Mouse (Mus musculus) liver, postnatal 0 days (tissue): ENCODE measurements around the gene Pgam2. TPM values are rescaled to one million over a fixed set of nuclear protein-coding genes. Genes with fewer than 3 reads are reported as not detected.

Experiments used
- ATAC-seq: fragments of 200-750 bp; cut with Nextera tagmentation; 2 replicates; pipeline ENCODE4 v1.8.0; 2017; ENCODE audit warnings: mild to moderate bottlenecking, moderate library complexity
- DNase-seq: peaks from one replicate; pipeline ENCODE4 v3.0.0-alpha.2; 2016
- H3K27ac ChIP-seq: fragments of 300-500 bp; sonication (generic); 2 replicates; pipeline ENCODE4 v1.5.1; 2014; ENCODE audit warnings: antibody characterized with exemption, moderate library complexity, mild to moderate bottlenecking, low read depth
- H3K27me3 ChIP-seq: fragments of 300-500 bp; sonication (generic); 2 replicates; pipeline ENCODE4 v1.6.1; 2014; ENCODE audit warnings: low read length, control low read depth, mixed read lengths; ENCODE audit not compliant: insufficient read depth
- H3K36me3 ChIP-seq: fragments of 300-500 bp; sonication (generic); replicated peaks from 2 replicates; pipeline ENCODE4 v1.6.1; 2014; ENCODE audit warnings: mild to moderate bottlenecking, control low read depth, low read length, moderate library complexity, mixed read lengths; ENCODE audit not compliant: insufficient read depth
- H3K4me1 ChIP-seq: fragments of 300-500 bp; sonication (generic); 2 replicates; pipeline ENCODE4 v1.6.1; 2014; ENCODE audit warnings: antibody characterized with exemption, mild to moderate bottlenecking, control low read depth; ENCODE audit not compliant: insufficient read depth
- H3K4me2 ChIP-seq: fragments of 300-500 bp; sonication (generic); 2 replicates; pipeline ENCODE4 v1.6.1; 2014; ENCODE audit warnings: low read depth, mild to moderate bottlenecking, low read length, moderate library complexity, mixed read lengths
- H3K4me3 ChIP-seq: fragments of 300-500 bp; sonication (generic); 2 replicates; pipeline ENCODE4 v1.5.1; 2014; ENCODE audit warnings: low read depth, low read length
- H3K9ac ChIP-seq: fragments of 300-500 bp; sonication (generic); replicated peaks from 2 replicates; pipeline ENCODE4 v1.6.1; 2014; ENCODE audit warnings: mild to moderate bottlenecking, moderate library complexity
- H3K9me3 ChIP-seq: fragments of 300-500 bp; sonication (generic); 2 replicates; pipeline ENCODE4 v1.6.1; 2016; ENCODE audit warnings: mild to moderate bottlenecking, control low read depth, low read length, mixed read lengths
- CTCF ChIP-seq: sonication (generic); IDR thresholded peaks from 2 replicates; pipeline ENCODE4 v1.5.1; 2016; ENCODE audit warnings: antibody characterized with exemption, low read depth
- EP300 ChIP-seq: IDR thresholded peaks from 2 replicates; pipeline ENCODE4 v1.6.1; 2016; ENCODE audit warnings: antibody characterized with exemption, low read depth, mild to moderate bottlenecking
- WGBS: fragments of 180-500 bp; shearing (Covaris S2); extraction: QIAGEN DNeasy Blood & Tissue Kit; methylation state at CpG from one replicate; pipeline ENCODE4 v1.1.7; 2014; ENCODE audit not compliant: insufficient replicate concordance; 5-methylcytosine and 5-hydroxymethylcytosine counted together
- polyA plus RNA-seq: library from polyadenylated mRNA; unstranded; fragments of >200 nt; fragmentation: Nextera tagmentation; extraction: Ambion mirVana; gene quantifications from 2 replicates; pipeline ENCODE4 v1.2.1, GENCODE M21; 2015

Pgam2 gene
- polyA plus RNA-seq, 1 experiment from 2014 or later: 1.1 TPM

DNA sequence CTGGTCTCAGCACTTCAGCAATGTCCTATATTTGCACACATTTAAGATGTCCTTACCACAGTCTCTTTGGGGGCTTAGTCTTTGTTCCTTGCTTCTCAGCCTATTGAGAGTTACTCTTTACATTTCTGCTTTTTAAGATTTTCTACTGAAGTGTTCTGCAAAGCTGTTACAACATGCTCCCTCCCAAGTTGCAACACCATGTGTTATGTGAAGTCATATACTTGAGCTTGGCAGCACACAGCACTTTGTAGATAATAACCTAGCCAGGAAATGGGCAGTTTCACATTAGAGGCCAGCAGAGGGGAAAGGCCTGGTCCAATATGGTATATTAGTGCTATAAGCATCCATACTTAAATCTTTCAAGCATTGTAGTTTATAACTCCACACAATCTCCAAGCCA, 17.8 kb downstream of the Pgam2 start:
- Histone ChIP-seq H3K27me3 (no peaks in the 10 kb centered on the region), H3K4me2 (no peak overlapping the region), H3K4me1 (peaks cover 26% of the 10 kb centered on the region), H3K9ac (no peak overlapping the region), H3K36me3 (peaks cover 4% of the 10 kb centered on the region; the same call in 1 of the 2 replicates), H3K4me3 (no peak overlapping the region), H3K27ac (peak overlapping the region; percentile 97), H3K9me3 (no peaks in the 10 kb centered on the region)
- TF ChIP-seq CTCF (no peak), EP300 (no peak)
- ATAC-seq (no peak), DNase-seq (no peak)

GRCm38 (mm10) chr11:5782199-5782944, 21.2 kb downstream of the Pgam2 start:
- 0 out of 2 replicates have a peak overlapping the region, but pooled peaks have one; percentile 0 for H3K4me2 ChIP-seq

GRCm38 (mm10) chr11:5780035-5780499, 23.5 kb downstream of the Pgam2 start:
- Histone ChIP-seq H3K9ac (no peak overlapping the region), H3K36me3 (peaks cover 5% of the 10 kb centered on the region; the same call in 1 of the 2 replicates), H3K4me3 (no peak overlapping the region), H3K27ac (no peak overlapping the region), H3K9me3 (no peaks in the 10 kb centered on the region), H3K4me1 (peaks cover 6% of the 10 kb centered on the region; the same call in 1 of the 2 replicates), H3K4me2 (no peak overlapping the region), H3K27me3 (no peaks in the 10 kb centered on the region)
- no peak for TF ChIP-seq EP300
- no peak for TF ChIP-seq CTCF
- DNase-seq (no peak), ATAC-seq (no peak)
- 84% methylated on average over 6 of the region's 6 CpGs for WGBS

More at GRCm38 (mm10) chr11:5782199-5782944, 21.2 kb downstream of the Pgam2 start:
- Histone ChIP-seq H3K27me3 (no peaks in the 10 kb centered on the region), H3K4me1 (peaks cover 14% of the 10 kb centered on the region), H3K9me3 (no peaks in the 10 kb centered on the region), H3K9ac (no peak overlapping the region), H3K4me3 (no peak overlapping the region), H3K27ac (no peak overlapping the region), H3K36me3 (peaks cover 5% of the 10 kb centered on the region; the same call in 1 of the 2 replicates)
- TF ChIP-seq CTCF (peak; percentile 60), EP300 (no peak)
- WGBS: 53% methylated on average over 8 of the region's 8 CpGs
- DNase-seq: no peak
- ATAC-seq: peak; percentile 81

DNA sequence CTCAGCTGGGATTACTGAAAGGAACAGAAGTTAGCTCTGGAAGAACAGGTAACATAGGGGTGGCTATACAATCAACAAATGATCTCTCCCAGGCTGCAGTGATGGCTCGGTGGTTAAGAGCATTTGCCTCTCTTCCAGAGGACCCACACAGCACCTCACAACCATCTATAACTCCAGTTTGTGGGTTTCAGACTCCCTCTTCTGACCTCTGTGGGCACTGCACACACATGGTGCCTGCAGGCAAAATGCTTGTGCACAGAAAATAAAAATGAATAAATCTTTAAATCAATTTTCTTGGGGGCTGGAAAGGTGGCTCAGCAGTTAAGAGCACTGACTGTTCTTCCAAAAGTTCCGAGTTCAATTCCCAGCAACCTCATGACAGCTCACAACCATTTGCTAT, 25.1 kb downstream of the Pgam2 start:
- 57% methylated on average over 2 of the region's 2 CpGs for WGBS
- TF ChIP-seq CTCF (peak; percentile 59), EP300 (no peak)
- Histone ChIP-seq H3K27ac (no peak overlapping the region), H3K27me3 (no peaks in the 10 kb centered on the region), H3K4me3 (no peak overlapping the region), H3K36me3 (peaks cover 5% of the 10 kb centered on the region; the same call in 1 of the 2 replicates), H3K4me1 (peaks cover 6% of the 10 kb centered on the region; the same call in 1 of the 2 replicates), H3K9me3 (no peaks in the 10 kb centered on the region), H3K9ac (no peak overlapping the region), H3K4me2 (no peak overlapping the region)
- ATAC-seq (no peak), DNase-seq (no peak)

- Histone ChIP-seq H3K9me3 (no peaks in the 10 kb centered on the region), H3K27ac (no peak overlapping the region), H3K9ac (no peak overlapping the region), H3K4me3 (no peak overlapping the region), H3K36me3 (peaks cover 12% of the 10 kb centered on the region), H3K4me1 (peaks cover 3% of the 10 kb centered on the region), H3K27me3 (no peaks in the 10 kb centered on the region), H3K4me2 (no peak overlapping the region)
- 81% methylated on average over 6 of the region's 6 CpGs for whole genome bisulfite sequencing
- no peak for TF ChIP-seq EP300
- no peak for TF ChIP-seq CTCF
- no peak for ATAC-seq
- DNase-seq: no peak
Measured at GRCm38 (mm10) chr11:5766019-5766418, 37.5 kb downstream of the Pgam2 start.

GRCm38 (mm10) chr11:5762633-5762982, 40.9 kb downstream of the Pgam2 start:
- TF ChIP-seq CTCF (no peak), EP300 (no peak)
- Histone ChIP-seq H3K9ac (peak overlapping the region; percentile 82), H3K4me1 (peaks cover 10% of the 10 kb centered on the region), H3K36me3 (no peaks in the 10 kb centered on the region; the same call in 1 of the 2 replicates), H3K27ac (peak overlapping the region; percentile 97; the same call in 1 of the 2 replicates), H3K4me3 (peak overlapping the region; percentile 75), H3K27me3 (no peaks in the 10 kb centered on the region), H3K4me2 (peak overlapping the region; percentile 75), H3K9me3 (no peaks in the 10 kb centered on the region)
- ATAC-seq (no peak), DNase-seq (no peak)
- 7% methylated on average over 6 of the region's 6 CpGs for WGBS
